Mouse (Mus musculus) myocyte (in vitro differentiated cells): ENCODE measurements around the gene Alkbh1. TPM values are rescaled to one million over a fixed set of nuclear protein-coding genes. Genes with fewer than 3 reads are reported as not detected.
A peak's percentile ranks its signal among the peaks of the same experiment; 100 is the strongest.

Experiments
- H3K27me3 ChIP-seq: one replicate; pipeline ENCODE4 v1.6.1; 2011; ENCODE audit not compliant: control insufficient read depth, insufficient read depth, insufficient read length
- H3K36me3 ChIP-seq: one replicate; pipeline ENCODE4 v1.6.1; 2011; ENCODE audit not compliant: control insufficient read depth, insufficient read depth
- H3K4me2 ChIP-seq: one replicate; pipeline ENCODE4 v1.6.1; 2011; ENCODE audit warnings: low read depth, control low read depth
- H3K4me3 ChIP-seq: one replicate; pipeline ENCODE4 v1.5.1; 2011; ENCODE audit warnings: mild to moderate bottlenecking, control low read depth, moderate library complexity
- H3K79me2 ChIP-seq: one replicate; pipeline ENCODE4 v1.6.1; 2011; ENCODE audit not compliant: control insufficient read depth, insufficient read depth
- H3ac ChIP-seq: one replicate; pipeline ENCODE4 v1.6.1; 2011; ENCODE audit not compliant: control insufficient read depth, insufficient read length
- CEBPB ChIP-seq: IDR thresholded peaks from 2 replicates; pipeline ENCODE4 v1.6.1; 2011; ENCODE audit warnings: mild to moderate bottlenecking, moderate library complexity; ENCODE audit not compliant: poor library complexity, insufficient read depth, severe bottlenecking
- E2F4 ChIP-seq: IDR thresholded peaks from one replicate; pipeline ENCODE4 v1.6.1; 2011; ENCODE audit warnings: mild to moderate bottlenecking, control low read depth, moderate library complexity; ENCODE audit not compliant: insufficient read depth
- MAX ChIP-seq: IDR thresholded peaks from one replicate; pipeline ENCODE4 v1.6.1; 2011; ENCODE audit warnings: low read depth, mild to moderate bottlenecking, control low read depth
- MYOD1 ChIP-seq, 3 experiments: IDR thresholded peaks; one replicate each; pipeline ENCODE4 v1.6.1; 2011; ENCODE audit warnings: control low read depth in 2 of 3, low read depth in 2 of 3, mild to moderate bottlenecking in 2 of 3, moderate library complexity in 1 of 3; ENCODE audit not compliant: insufficient read length in 2 of 3, control insufficient read depth in 1 of 3
- MYOG ChIP-seq, 3 experiments: IDR thresholded peaks; one replicate each; pipeline ENCODE4 v1.6.1; 2011; ENCODE audit warnings: control low read depth in 2 of 3, low read depth in 2 of 3, mild to moderate bottlenecking in 2 of 3; ENCODE audit not compliant: insufficient read length in 2 of 3, control insufficient read depth in 1 of 3, insufficient read depth in 1 of 3
- POLR2A ChIP-seq: IDR thresholded peaks from one replicate; pipeline ENCODE4 v1.6.1; 2011; ENCODE audit warnings: low read depth, mild to moderate bottlenecking, control low read depth, moderate library complexity; ENCODE audit not compliant: insufficient read length
- POLR2AphosphoS2 ChIP-seq: IDR thresholded peaks from one replicate; pipeline ENCODE4 v1.6.1; 2011; ENCODE audit warnings: low read depth, control low read depth; ENCODE audit not compliant: insufficient read length
- REST ChIP-seq: IDR thresholded peaks from one replicate; pipeline ENCODE4 v1.6.1; 2011; ENCODE audit warnings: mild to moderate bottlenecking, control low read depth, moderate library complexity; ENCODE audit not compliant: insufficient read depth, insufficient read length
- SRF ChIP-seq: IDR thresholded peaks from one replicate; pipeline ENCODE4 v1.6.1; 2011; ENCODE audit warnings: low read depth; ENCODE audit not compliant: control insufficient read depth, insufficient read length
- TCF12 ChIP-seq: IDR thresholded peaks from one replicate; pipeline ENCODE4 v1.6.1; 2011; ENCODE audit warnings: mild to moderate bottlenecking, control low read depth; ENCODE audit not compliant: poor library complexity, insufficient read depth, severe bottlenecking
- TCF3 ChIP-seq: IDR thresholded peaks from one replicate; pipeline ENCODE4 v1.6.1; 2011; ENCODE audit warnings: low read depth, control low read depth; ENCODE audit not compliant: insufficient read length
- USF1 ChIP-seq: IDR thresholded peaks from one replicate; pipeline ENCODE4 v1.6.1; 2011; ENCODE audit warnings: low read depth, mild to moderate bottlenecking, control low read depth, moderate library complexity
- polyA plus RNA-seq: library from polyadenylated mRNA; unstranded; fragments of >200 nt; fragmentation: generic; extraction: Trizol; gene quantifications from one replicate; pipeline ENCODE4 v1.2.1, GENCODE M21; 2012; ENCODE audit warnings: missing spikeins

Alkbh1 gene
- polyA plus RNA-seq, 1 experiment, result 9.3 TPM

- Histone ChIP-seq H3K4me2 (no peak overlapping the region), H3K36me3 (peaks cover 30% of the 10 kb centered on the region)
Measured at GRCm38 (mm10) chr12:87424516-87424915, 19.3 kb downstream of the Alkbh1 start.

DNA sequence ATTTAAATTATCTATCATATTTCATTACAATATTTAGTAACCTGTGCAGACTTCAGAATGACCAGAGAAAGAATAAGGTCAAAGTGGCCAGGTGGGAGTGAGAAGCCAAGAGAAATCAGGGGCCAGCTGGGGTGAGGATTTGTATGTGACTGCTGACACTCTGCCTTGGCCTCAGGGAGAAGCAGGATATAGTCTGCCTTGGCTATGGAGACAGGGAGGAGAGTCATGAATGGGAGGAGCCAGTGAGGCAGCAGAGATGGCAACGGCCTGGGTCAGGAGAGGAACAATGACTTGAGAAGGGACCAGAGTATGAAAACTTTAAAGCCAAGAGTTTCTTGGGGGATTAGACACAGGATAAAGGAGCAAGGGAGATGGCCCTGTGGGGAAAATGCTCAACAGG is 20.1 kb downstream of the Alkbh1 start:
- Histone ChIP-seq H3K4me3 (no peak overlapping the region), H3K79me2 (no peaks in the 10 kb centered on the region), H3ac (no peak overlapping the region), H3K4me2 (no peak overlapping the region), H3K36me3 (peaks cover 26% of the 10 kb centered on the region), H3K27me3 (no peaks in the 10 kb centered on the region)
- TF ChIP-seq MYOD1 (IDR thresholded peaks at IDR 0.05; ENCODE audit: control insufficient read depth in 1 of 3, insufficient read length in 2 of 3, low read depth in 2 of 3), result no peak
- peak; percentile 69 for TF ChIP-seq POLR2AphosphoS2
- no peak for TF ChIP-seq E2F4
- TF ChIP-seq USF1, result no peak

More at GRCm38 (mm10) chr12:87424516-87424915, 19.3 kb downstream of the Alkbh1 start:
- TF ChIP-seq TCF3 (no peak), POLR2AphosphoS2 (no peak), CEBPB (no peak), POLR2A (no peak), E2F4 (no peak), USF1 (no peak), MYOG (IDR thresholded peaks at IDR 0.05; ENCODE audit: control insufficient read depth in 1 of 3, insufficient read depth in 1 of 3, insufficient read length in 2 of 3, low read depth in 2 of 3) (no peak), SRF (no peak), MAX (no peak), MYOD1 (IDR thresholded peaks at IDR 0.05; ENCODE audit: control insufficient read depth in 1 of 3, insufficient read length in 2 of 3, low read depth in 2 of 3) (no peak), REST (no peak), TCF12 (no peak)
- no peak overlapping the region for H3ac ChIP-seq
- H3K4me3 ChIP-seq, result no peak overlapping the region
- H3K27me3 ChIP-seq, result no peaks in the 10 kb centered on the region
- no peaks in the 10 kb centered on the region for H3K79me2 ChIP-seq

- H3K27me3 ChIP-seq, result no peaks in the 10 kb centered on the region
- no peak overlapping the region for H3K4me2 ChIP-seq
- TF ChIP-seq POLR2A (no peak), MYOD1 (IDR thresholded peaks at IDR 0.05; ENCODE audit: control insufficient read depth in 1 of 3, insufficient read length in 2 of 3, low read depth in 2 of 3) (no peak), E2F4 (no peak), USF1 (no peak), REST (no peak), SRF (no peak), MAX (no peak), POLR2AphosphoS2 (no peak), CEBPB (no peak), TCF3 (no peak), TCF12 (no peak), MYOG (IDR thresholded peaks at IDR 0.05; ENCODE audit: control insufficient read depth in 1 of 3, insufficient read depth in 1 of 3, insufficient read length in 2 of 3, low read depth in 2 of 3) (no peak)
Measured at GRCm38 (mm10) chr12:87421708-87422507, 21.9 kb downstream of the Alkbh1 start.

DNA sequence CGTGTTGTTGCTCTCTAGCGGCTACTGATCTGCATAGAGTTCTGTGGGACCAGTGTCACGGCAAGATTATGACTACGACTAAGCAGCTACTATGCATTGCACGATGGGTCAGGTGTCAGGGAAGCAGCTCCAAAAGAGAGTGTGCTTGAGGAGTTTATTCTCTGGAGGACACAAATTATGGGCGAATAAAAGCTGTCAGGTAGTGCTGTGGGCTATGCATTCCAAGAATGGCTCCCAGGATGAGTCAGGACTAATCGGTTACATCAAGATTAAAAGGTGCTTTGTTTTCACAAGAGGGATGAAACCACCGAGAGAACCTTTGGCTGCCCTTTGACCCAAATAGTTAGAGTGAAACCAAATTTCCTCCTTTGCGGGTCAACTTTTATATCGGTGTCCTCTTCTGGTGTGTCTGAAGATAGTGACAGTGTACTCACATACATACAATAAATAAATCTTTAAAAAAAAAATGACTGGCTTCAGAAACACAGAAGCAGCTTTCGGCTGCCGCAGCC is 23.8 kb downstream of the Alkbh1 start:
- no peaks in the 10 kb centered on the region for H3K79me2 ChIP-seq
- H3K36me3 ChIP-seq, result peaks cover 5% of the 10 kb centered on the region
- no peak overlapping the region for H3K4me3 ChIP-seq
- no peak for TF ChIP-seq TCF12
- no peak for TF ChIP-seq SRF
- H3ac ChIP-seq, result no peak overlapping the region
- no peak overlapping the region for H3K4me2 ChIP-seq
- H3K27me3 ChIP-seq, result no peaks in the 10 kb centered on the region

More at GRCm38 (mm10) chr12:87421708-87422507, 21.9 kb downstream of the Alkbh1 start:
- peaks cover 8% of the 10 kb centered on the region for H3K36me3 ChIP-seq
- H3ac ChIP-seq, result no peak overlapping the region
- no peak overlapping the region for H3K4me3 ChIP-seq
- no peaks in the 10 kb centered on the region for H3K79me2 ChIP-seq

- H3K79me2 ChIP-seq, result no peaks in the 10 kb centered on the region
- TF ChIP-seq E2F4 (no peak), SRF (no peak), USF1 (no peak), CEBPB (no peak), POLR2A (no peak), MYOD1 (IDR thresholded peaks at IDR 0.05; ENCODE audit: control insufficient read depth in 1 of 3, insufficient read length in 2 of 3, low read depth in 2 of 3) (no peak), REST (no peak)
- no peaks in the 10 kb centered on the region for H3K36me3 ChIP-seq
- no peak overlapping the region for H3K4me3 ChIP-seq
- H3ac ChIP-seq, result no peak overlapping the region
- H3K4me2 ChIP-seq, result no peak overlapping the region
- no peaks in the 10 kb centered on the region for H3K27me3 ChIP-seq
Measured at GRCm38 (mm10) chr12:87418921-87419320, 24.9 kb downstream of the Alkbh1 start.
